Mouse (Mus musculus): ENCODE measurements around the gene Eno2.
"Not testable (repeated sequence)": the region's sequence is repeated elsewhere in the genome, so short reads cannot be mapped to it uniquely, and the experiment has no call there.

The Eno2 gene

DNA sequence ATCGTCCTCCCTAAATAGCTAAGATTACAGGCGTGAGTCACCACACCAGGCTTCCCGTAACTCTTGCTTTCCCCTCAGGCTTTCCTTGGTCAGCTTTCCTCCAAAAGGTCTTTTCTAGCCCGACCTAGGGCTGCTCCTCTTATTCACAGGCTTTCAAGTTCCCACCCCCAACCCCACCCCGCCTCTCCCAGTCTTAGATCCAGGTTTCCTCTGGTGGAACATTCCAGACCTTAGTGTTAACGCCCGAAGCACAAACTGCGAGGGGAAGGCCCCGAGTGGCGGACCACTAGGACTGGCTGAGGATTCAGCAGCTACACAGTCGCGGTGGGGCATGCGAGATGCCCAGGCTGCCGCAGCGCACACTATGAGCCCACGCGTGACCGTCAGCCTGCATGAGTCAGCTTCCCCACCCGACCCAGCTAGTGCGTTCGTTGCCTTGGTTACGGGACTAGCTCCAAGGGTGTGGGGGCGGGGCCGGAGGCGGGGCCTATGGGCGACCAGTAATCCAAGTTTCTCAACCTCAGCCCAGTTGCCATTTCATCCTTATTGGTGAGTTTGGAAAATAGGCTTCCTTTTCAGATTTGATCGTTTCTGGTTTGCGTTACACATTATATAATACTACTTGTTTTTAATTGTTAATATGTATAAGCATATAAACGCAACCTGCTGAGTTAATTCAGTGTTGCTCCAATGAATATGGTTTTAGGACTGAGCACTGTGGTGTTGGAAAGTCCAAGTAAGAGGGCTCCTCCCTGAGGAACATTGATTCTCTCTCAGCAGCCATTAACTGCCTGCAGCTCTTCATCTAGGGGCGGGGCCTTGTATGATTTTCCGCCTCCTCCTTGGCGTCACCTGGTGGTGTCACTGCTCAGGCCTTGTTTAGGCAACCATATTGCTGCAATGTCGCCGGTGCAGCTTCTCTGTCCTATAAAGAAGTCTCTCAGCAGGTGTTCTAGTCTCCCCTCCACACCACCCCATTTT is 36.2 kb upstream of the Eno2 start:
- peak; percentile 87 for DNase-seq (ENCODE audit: low spot score)

GRCm38 (mm10) chr6:124804341-124804740 is 34.9 kb upstream of the Eno2 start:
- no peak for DNase-seq (ENCODE audit: low spot score)

DNA sequence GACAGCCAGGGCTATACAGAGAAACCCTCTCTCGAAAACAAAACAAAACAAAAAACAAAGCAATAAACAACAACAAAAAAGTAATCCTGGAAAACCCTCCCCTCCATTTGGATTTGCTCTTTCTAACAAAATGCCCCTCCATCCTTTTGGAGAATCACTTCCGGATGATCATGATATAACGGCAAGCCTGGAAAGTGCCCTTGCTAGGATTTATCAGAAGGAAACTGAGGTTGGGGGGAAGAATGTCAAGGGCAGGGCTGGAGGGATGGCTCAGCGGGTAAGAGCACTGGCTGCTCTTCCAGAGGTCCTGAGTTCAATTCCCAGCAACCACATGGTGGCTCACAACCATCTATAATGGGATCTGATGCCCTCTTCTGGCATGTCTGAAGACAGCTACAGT is 34.2 kb upstream of the Eno2 start:
- not testable (repeated sequence) for DNase-seq (ENCODE audit: low spot score)

DNA sequence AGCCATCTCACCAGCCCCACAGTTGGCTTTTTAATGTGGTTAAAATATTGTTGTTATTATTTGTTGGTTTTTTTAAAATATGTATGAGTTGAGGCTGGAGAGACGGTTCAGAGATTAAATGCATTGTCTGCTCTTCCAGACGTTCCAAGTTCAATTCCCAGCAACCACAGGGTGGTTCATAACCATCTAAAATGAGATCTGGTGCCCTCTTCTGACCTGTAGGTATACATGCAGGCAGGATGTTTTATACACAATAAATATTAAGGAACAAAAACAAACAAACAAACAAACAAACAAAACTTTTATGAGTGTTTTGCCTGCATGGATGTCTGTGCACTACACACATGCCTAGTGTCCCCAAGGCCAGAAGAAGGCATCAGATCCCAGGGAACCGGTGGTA is 33.6 kb upstream of the Eno2 start:
- no peak for DNase-seq (ENCODE audit: low spot score)

DNA sequence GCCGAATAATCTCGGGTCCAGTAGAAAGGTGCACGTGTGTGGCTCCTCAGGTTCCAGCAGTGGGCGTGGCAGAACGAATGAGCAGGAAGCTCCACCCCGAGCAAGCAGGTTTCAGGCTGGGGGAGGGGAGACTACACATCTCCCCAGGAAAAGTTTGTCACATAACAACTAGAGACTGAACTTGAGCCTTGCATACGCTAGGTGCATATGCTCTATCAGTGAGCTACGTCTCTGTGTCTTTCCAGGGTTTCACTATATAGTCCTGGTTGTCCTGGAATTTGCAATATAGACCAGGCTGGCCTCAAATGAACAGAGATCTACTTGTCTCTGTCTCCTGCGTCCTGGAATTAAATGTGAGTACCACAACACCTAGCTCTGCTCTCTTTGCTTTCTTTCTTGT is 32.9 kb upstream of the Eno2 start:
- DNase-seq (ENCODE audit: low spot score), result not testable (repeated sequence)

DNA sequence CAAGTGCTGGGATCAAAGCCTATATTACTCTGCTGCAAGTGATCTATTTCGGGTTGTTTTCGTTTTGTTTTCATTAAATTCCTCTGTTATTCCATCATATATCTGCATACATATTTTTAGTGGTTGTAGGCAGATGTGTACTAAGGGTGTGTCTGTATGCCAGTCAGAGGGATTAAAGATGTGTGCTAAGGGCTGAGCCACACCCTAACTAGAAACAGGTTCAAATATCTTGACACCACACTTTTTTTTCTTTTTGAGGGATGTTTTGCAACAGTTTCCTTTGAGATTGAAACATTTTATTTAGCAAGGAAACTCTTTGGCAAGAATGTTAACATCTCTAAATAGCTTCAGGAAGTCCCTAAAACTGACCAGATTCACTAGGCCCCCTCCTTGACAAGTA is 26.7 kb upstream of the Eno2 start:
- DNase-seq (ENCODE audit: low spot score), result no peak

DNA sequence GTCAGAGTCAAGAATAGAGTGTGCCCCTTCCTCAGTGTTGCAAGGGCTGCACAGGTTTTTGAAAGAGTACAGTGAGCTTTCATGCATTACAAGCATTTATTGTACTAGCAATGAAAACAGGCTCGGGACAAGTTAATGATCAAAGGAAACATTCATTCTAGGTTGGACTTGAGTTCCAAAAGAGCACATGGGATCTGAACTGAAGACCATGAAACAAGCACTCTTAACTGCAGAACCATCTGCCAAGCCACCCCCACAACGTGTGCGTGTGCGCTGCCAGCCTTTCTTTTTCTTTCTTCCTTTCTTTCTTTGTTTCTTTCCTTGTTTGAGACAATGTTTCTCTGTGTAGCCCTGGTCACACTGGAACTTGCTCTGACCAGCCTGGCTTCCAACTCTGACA is 26.3 kb upstream of the Eno2 start:
- no peak for DNase-seq (ENCODE audit: low spot score)

GRCm38 (mm10) chr6:124791911-124792310 is 22.4 kb upstream of the Eno2 start:
- no peak for DNase-seq (ENCODE audit: low spot score)

DNA sequence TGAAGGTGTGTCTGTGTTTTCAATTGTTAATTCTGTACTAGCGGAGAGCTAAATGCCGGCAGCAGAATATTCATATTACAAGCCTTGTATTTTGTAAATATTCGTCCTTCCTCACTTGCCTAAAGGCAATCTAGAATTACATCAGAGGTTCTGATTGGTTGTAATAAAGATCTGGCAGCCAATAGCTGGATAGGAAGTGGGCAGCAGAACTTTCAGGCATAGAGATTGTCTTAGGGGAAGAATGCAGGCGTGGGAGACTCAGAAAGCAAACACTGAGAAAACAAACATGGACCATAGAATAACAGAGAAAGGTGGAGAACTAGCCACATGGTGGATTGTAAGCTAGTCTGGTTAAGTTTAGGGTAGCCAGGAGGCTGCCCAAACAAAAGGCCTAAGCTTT is 20.6 kb upstream of the Eno2 start:
- DNase-seq (ENCODE audit: low spot score), result no peak

DNA sequence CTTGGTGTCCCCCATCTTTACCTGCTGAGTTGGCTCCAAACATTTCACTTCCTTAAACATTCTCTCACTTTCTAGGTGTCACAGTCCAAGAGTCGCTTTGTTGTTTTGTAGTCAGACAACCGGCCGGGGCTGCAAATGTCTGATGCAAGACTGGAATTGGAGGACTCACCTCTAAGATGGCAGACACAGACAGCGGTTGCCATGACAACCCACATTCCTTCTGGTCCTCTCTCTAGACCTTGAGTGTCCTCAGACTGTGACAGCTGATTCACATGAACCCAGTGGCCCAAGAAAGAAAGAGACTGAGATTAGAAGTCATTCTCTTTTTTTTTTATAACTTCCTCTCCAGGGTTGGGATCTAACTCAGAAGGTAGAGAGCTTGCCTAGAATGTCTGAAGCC is 20.0 kb upstream of the Eno2 start:
- no peak for DNase-seq (ENCODE audit: low spot score)

DNA sequence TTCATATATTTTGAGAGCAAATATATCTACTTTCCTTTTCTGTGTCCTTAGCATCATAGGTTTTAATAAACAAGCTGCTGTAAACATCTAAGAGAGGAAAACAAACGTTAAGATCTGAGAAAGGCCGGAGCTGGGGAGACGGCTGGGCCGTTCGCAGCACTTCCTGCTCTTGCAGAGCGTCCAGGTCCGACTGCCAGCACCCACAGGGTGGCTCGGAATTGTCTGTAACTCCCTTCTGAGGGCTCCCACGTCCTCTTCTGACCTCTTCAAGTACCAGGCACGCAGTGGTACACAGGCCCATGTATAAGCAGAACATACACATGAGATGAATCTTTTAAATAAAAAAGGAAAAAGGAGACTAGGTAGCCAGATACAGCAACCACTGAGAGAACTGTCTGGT is 18.2 kb upstream of the Eno2 start:
- DNase-seq (ENCODE audit: low spot score), result no peak

- no peak for DNase-seq (ENCODE audit: low spot score)
These were observed 17.4 kb upstream of the Eno2 start for GRCm38 (mm10) chr6:124786756-124787420.

GRCm38 (mm10) chr6:124782436-124782835 is 13.0 kb upstream of the Eno2 start:
- no peak for DNase-seq (ENCODE audit: low spot score)

DNA sequence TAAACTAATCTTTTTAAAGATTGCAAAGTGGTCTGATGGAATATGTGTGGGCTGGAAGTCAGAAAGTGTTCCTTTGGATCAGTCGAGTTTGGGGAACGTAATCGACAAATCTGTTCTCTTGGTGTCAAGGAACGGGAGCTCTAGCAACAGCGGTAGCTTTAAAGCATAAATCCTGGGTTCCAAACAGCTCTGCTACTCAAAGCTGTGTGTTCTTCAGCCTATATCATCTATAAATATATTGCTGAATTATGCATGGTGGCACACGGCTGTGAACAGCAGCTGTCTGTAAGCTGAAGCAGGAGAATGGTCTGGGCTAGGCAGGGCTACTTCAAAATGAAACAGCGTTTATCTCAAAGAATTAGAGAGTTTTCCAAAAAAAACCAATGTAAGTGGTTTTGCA is 11.4 kb upstream of the Eno2 start:
- no peak for DNase-seq (ENCODE audit: low spot score)

DNA sequence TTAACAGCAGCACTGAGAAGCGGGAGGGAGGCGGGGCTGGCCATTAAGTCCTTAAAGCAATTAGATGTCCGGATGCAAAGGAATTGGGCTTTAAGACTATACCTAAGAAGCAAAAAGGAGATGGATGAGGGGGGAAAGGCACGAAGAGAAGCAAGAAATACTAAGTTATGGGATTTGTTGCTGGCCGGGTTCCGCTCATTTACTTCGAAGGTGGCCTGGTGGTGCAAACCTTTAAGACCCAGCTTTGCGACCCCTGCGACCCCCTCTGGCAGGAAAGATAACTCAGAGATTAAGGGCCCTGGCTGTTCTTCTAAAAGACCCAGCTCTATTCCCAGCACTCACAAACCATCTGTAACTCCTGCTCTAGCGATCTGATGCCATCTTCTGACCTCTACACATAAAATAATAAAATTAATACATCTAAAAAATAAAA is 10.5 kb upstream of the Eno2 start:
- DNase-seq (ENCODE audit: low spot score), result no peak

DNA sequence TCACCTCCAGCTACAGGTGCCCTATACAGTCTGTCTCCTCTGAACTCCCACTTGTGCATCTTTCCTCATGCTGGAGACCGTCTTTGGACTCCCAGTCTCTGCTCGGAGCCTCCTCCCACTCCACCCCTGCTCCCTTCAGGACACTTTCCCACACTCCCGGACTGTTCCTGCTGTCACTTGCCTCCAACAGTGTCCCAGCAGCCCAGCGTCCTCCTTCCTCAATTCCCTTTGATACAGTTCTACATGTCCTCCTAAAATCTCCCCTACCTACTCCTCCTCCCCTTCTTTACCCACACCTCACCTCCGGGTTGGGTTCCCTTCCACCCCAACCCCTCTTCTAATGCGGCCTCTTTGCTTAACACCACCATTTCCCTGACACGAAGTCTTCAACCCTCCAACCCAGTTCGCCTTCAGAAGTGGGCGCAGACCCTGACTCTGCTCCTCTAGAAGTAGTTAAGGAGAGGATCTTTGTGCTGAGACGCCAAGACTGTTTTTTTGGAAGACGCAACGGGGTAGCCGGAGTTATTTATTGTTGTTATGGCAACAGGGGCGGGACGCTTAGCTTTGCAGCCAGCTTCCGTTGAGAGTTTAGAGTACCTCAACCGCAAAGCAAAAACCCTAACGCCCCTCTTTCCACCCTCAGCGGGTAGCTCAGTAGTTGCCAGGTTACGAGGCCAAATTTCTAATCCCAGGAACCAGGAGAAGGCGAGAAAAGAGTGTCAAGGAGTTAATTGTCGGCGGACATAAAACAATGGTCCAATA is 9.9 kb upstream of the Eno2 start, which contains the start of gene Lrrc23:
Gene Lrrc23 (minus strand): TSS at position 506 of the 762 bp plus-strand sequence.
- no peak for DNase-seq (ENCODE audit: low spot score)

GRCm38 (mm10) chr6:124770511-124770910 is 1.0 kb upstream of the Eno2 start:
- no peak for DNase-seq (ENCODE audit: low spot score)

- no peak for DNase-seq (ENCODE audit: low spot score)
These were observed 540 bp upstream of the Eno2 start for GRCm38 (mm10) chr6:124770013-124770412.

DNA sequence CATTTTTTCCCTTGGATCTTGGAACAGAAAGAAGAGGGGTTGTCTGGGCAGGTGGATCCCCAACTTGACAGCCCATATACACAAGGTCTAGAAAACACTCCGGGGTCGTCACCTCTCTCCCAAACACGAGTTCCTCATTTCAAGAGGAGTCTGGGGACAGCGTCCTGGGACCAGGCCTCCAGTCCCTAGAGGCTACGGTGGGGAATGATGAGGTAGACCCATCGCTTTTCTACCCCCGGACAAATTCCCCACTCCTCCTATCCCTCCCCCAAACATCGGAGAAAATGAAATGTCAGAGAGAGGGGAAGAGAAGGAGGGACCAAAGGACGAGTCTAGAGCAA is 799 bp downstream of the Eno2 start:
- DNase-seq (ENCODE audit: low spot score), result no peak

DNA sequence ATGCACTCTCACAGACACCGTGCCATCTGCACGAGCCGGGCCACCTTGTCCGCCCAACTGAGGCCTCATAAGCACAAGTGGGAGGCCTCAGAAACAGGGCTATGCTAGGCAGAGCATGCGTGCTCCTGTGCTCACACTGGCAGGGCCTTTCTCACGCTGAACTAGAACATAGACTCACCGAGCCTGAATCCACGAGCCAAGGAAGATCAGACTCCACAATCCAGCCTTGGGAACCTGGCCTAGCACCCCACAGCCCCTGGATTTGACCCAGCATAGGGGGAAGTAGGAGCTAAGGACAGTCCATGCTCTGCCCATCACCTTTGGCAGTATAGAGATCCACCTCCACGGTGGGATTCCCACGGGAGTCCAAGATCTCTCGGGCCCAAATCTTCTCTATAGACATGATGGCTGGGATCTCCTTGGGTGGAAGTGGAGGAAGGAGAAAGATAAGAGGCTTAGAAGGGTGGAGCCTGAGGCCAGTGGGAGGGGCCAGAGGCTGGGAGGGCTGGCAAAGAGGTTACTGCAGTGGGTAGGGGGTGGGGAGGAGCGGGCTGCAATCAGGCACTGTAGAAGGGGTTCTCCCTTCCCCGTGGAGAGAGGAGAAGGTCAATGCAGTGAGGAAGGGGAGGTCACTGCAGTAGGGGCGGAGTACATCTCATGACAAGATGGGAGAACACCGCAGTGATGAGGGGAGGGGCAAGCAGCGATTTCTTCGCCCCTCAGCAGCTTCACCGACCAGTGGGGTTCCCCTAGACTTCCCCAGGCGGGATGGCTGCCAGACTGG is 1.4 kb downstream of the Eno2 start:
- DNase-seq (ENCODE audit: low spot score), result no peak

GRCm38 (mm10) chr6:124767536-124767919 is 1.9 kb downstream of the Eno2 start:
- DNase-seq (ENCODE audit: low spot score), result no peak

DNA sequence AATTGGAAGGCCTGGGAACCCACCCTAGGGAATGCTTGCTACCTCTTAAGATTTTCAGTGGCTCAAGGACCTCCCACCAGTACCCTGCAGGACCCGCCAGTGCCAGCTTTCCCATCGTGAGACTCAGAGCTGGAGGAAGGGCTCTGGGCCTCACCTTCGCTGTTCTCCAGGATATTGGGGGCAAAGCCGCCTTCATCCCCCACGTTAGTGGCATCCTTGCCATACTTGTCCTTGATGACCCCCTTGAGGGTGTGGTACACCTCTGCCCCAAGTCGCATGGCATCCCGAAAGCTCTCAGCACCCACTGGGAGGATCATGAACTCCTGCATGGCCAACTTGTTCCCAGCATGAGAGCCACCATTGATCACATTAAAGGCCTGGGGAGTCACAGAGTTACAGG is 3.5 kb downstream of the Eno2 start:
- DNase-seq (ENCODE audit: low spot score), result no peak
